Mouse (Mus musculus): ENCODE measurements around the gene H2-D1.

H2-D1 gene

GRCm38 (mm10) chr17:35240384-35241304 is 21.9 kb upstream of the H2-D1 start:
- DNase-seq (ENCODE audit: low read depth): peak; percentile 81

DNA sequence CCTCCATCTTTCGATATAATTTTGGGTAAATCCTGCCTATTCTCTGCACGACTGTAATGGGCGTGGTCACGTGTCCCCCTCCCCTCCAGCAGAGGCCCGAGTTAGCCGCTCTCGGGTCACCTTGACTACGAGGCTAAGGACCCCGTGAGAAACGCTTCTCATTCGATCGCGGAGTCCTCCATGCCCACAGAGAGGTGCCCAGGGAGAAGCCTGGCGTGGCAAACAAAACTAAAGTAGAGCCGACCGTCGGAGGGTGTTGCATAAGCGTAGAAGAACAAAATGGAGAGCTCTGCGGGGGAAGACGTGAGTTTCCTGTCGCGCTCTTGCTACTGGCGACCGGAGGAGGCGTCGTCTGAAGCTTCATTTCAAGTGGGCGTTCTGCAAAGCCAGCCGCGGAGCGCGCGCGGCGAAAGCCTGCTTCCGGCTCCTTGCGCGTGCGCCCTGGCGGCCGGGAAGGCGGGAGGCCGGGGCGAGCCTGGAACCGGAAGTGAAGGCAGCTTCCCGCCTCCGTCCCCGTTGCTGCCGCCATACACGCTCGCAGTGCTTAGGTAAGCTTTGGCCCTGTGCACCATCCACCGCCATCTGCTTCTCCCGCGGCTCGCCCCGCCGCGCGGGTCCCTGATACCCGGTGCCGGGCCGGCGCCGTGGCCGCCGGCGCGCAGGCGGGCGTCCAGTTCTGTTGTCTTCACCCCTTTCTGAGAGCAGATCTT is 21.1 kb upstream of the H2-D1 start, which contains the start of gene Ddx39b:
Gene Ddx39b, plus strand, starts transcription at position 442 of the 710 bp plus-strand sequence.
- DNase-seq (ENCODE audit: low read depth): peak; percentile 98

DNA sequence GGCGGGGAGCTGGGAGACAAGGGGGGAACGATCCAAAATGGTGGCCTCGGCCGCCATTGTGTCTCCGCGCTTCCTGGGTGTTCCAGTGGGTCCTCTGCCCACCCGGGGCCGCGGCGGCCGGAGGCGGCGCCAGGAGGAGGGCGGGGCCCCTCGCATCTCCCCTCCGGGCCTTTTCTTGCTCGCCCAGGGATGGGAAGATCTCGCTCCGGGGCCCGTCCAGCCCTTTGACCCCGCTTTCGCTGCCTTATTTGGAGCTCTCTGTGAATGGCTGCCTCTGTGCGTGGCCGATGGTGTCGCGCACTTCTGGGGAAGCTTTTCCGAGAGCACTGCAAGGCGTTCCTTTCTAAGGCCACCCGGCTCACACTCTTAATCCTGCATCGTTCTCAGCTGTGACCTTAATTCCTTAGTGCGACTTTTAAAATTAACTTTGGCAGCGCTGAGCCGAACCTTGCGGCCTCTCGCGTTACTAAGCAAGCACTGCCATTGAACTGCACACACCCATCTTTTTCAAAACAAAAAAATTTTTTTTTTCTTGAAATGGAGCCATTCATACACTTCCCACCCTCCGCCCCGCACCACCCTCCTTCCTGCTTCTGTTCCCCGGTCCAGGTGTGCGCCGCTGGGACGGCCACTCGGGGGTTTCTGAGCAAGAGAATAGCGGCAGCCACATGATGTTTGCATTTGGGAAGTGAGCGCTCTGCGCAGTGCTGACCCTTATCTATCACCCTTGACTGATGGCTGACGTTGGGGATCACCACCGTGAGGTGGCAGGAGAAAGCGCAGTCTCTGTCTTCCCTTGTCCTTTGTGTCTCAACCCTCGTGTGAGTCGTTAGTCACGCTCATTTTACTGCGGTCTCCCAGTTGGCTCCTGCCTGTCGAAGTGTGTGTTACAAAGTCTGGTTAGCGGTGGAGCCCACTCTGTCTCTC is 20.3 kb upstream of the H2-D1 start:
- DNase-seq (ENCODE audit: low read depth): peak; percentile 78

GRCm38 (mm10) chr17:35243086-35243485 is 19.4 kb upstream of the H2-D1 start:
- peak; percentile 56 for DNase-seq (ENCODE audit: low read depth)

DNA sequence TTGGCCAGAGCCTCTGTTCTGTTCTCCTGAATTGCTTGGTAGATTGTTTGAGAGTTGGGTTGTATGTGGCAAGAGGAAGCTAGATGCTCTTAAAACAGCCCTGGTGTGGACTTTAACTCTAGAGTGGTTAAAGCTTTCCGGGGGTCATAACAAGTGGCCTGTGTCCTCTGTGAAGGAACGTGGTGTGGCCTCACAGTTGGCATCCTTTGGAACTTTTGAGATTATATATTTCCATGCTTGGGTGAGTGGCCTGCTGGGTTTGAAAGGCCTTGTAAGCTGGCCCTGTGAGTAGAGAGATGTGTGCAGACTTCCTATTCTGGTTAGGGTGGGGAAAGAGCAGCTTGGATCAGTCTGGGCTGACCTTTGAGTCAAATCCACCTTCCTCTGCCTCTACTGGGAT is 17.5 kb upstream of the H2-D1 start:
- no peak for DNase-seq (ENCODE audit: low read depth)

GRCm38 (mm10) chr17:35245731-35246623 is 16.6 kb upstream of the H2-D1 start:
- peak; percentile 64 for DNase-seq (ENCODE audit: low read depth)

GRCm38 (mm10) chr17:35247144-35247543 is 15.4 kb upstream of the H2-D1 start:
- DNase-seq (ENCODE audit: low read depth): no peak

DNA sequence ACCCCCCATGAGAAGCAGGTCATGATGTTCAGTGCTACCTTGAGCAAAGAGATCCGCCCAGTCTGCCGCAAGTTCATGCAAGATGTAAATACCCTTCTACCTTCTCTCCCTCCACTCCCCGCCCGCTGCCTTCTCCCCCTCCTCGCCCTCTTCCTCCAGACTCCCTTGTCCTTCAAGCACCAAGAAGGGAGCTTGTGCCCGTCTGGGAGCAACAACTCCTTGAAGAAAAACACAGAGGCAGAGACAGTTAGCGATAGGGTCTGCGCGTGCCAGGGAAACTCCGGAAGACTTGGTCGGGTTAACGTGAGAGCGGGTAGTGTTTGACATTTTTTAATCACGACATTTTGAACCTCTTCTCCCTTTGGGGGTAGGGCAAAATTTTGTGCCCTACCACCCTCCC is 13.5 kb upstream of the H2-D1 start:
- no peak for DNase-seq (ENCODE audit: low read depth)

DNA sequence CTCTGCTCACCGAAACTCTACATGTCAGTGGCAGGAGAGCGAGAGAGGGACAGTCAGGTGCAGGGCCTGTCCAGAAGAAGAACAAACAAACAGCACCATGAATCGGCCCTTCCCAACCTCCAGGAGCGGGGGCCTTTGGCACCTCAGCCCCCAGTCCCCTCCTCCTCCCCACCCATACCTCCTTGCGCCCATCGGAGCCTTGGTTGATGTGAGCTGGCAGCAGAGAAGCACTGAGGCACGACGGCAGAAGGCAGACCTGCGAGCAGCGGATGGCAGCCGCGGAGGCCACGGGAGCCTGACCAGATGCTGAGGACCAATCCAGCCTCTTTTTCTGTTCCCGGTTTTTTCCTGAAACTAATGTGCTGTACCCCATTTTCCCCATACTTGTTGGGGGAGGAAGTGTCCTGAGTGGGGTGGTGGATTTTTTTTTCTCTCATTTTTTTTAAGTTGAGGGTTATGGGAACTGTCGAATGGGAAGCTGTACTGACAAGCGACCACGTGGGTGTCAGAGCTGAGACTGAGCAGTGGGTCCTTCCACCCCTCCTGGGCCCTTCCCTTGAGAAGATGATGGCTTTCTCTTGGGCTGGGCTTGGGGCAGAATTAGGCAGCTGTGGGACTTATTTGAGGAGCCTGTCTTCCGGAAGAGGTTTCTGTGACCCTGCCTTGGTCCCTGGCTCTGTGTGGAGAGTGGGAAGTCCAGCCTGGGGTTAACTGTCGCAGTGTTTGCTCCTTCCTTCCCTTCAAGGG is 12.9 kb upstream of the H2-D1 start:
- no peak for DNase-seq (ENCODE audit: low read depth)

- no peak for DNase-seq (ENCODE audit: low read depth)
These were observed 12.0 kb upstream of the H2-D1 start for GRCm38 (mm10) chr17:35250348-35251120.

DNA sequence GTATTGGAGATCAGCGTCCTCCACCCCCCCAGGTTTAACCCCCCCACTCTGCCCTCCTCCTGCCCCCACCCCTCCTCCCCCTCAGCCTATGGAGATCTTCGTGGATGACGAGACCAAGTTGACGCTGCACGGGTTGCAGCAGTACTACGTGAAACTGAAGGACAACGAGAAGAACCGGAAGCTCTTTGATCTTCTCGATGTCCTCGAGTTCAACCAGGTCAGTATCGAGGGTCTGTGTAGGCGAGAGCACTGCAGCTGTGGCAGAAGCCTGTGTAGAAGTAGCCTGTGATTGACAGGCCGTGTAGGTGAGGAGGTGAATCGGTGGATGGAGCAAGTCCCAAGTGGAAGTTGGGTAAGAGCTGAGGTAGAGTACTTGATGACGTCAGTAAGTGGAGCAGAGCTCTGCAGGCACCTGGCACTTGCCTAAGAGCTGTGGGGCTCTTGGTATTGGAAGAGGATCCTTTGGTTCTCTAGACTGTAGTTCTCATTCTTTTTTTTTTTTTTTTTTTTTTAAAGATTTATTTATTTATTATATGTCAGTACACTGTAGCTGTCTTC is 11.3 kb upstream of the H2-D1 start:
- DNase-seq (ENCODE audit: low read depth): no peak

- DNase-seq (ENCODE audit: low read depth): no peak
These were observed 10.5 kb upstream of the H2-D1 start for GRCm38 (mm10) chr17:35251981-35252380.

GRCm38 (mm10) chr17:35252619-35253292 is 9.8 kb upstream of the H2-D1 start:
- DNase-seq (ENCODE audit: low read depth): no peak

DNA sequence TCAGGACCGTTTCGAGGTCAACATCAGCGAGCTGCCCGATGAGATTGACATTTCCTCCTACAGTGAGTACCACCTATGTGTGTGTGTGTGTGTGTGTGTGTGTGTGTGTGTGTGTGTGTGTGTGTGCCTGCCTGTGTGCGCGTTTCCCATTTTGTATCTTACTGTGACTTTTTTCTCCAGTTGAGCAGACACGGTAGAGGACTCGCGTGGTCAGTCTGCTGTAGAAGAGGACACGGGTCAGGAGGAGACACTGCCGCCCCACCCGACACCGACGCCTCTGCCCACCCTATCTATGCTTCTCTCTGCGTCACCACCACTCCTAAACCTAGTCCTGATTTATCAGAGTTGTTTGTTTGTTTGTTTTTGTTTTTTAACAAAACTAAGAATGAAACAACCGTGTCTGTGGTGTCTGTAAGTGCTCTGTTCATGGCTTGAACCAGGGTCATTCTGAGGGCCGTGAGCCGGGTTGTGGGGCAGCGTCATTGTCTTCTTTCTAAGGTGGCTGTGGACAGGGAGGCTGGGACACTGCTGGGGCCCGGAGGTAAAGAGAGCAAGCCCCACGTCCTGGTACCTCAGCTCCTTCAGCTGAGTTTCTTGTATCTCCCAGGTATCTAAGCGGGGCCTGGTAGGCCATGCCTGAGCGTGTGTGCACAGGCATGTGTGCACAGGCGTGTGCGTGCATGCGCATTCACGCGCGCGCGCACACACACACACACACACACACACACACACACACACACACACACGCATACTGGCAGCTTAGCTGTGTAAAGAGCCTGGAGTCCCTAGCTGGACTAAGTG is 9.0 kb upstream of the H2-D1 start:
- no peak for DNase-seq (ENCODE audit: low read depth)

DNA sequence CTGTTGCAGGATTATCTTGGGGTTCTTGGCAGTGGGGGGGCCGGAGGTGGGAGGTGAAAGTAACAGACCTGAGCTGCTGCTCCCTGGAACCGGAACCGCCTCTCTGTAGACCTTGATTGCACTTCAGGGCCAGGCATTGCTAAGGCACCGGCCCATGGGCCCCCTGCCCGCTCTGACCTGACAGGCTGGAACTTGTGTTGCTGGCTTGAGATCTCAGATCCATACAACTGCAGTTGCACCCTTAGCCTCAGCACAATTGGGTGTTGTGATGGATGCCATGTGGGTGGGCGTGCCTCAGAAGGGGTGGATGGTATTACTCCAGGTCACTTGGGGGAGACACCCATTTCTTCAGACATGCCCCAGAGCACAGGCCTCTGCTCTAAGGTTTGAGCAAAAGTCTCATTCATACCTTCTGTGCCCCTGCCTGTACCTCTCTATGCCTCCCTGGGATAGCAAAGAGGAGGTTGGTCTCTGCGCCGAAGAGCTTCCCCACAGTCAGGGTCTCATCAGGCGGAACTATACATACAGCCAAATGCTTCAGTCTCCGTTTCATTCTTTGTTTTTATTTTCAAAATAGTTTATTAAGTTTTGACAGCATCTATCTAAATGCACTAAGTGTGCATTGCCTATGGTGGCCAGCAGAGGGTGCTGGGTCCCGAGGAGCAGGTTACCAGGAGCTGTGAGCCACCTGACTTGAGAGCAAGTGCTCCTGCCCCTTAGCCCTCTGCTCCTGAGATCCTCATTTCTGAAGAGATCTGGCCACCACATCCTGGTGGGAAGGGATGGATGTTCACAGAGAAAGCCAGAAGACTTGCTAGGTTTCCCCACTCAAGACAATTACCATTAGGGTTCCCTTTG is 8.1 kb upstream of the H2-D1 start:
- DNase-seq (ENCODE audit: low read depth): peak; percentile 79

DNA sequence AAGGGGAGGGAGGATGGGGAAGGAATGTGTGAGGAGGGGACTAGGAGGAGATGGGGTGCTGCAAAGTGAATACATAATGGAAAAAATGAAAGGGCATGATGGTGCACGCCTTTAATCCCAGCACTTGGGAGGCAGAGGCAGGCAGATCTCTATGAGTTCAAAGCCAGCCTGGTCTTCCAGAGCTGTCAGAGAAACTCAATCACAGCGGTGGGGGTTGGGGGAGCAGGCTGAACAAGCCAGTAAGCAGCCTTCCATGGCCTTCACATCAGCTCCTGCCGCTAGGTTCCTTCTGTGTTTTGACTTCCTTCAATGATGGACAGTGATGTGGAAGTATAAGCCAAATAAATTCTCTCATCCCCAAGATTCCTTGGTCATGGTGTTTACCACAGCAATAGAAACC is 7.2 kb upstream of the H2-D1 start:
- no peak for DNase-seq (ENCODE audit: low read depth)

GRCm38 (mm10) chr17:35255704-35256103 is 6.8 kb upstream of the H2-D1 start:
- DNase-seq (ENCODE audit: low read depth): no peak

Data from 416B (cell line).